Mouse (Mus musculus) megakaryocyte, embryonic 14.5 days (primary cell): ENCODE results near the gene Nmral1.

Experiments used
- FLI1 ChIP-seq: IDR thresholded peaks from 2 replicates; pipeline ENCODE4 v1.6.1; 2012; ENCODE audit warnings: low read length, inconsistent platforms, mixed read lengths
- GATA1 ChIP-seq: IDR thresholded peaks from 3 replicates; pipeline ENCODE4 v1.6.1; 2012; ENCODE audit warnings: mixed read lengths, low read length, inconsistent platforms, borderline replicate concordance

DNA sequence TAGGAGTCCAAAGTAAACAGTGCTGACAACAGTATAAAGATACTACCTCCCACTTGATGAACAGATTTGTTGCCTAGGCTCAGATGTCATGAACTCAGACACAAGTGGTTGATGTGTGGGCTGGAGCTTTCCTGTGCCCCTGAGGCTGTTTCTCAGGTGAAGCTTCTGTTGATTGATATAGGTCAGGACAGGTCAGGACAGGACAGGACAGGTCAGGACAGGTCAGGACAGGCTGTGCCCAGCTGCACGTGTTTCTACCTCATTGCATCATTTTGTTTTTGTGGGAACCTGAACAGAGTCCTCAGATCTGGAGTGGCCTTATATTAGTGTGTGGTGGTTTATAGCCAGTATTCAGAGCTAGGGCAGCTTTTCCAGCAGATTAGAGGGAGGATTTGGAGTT, 16.5 kb downstream of the Nmral1 start:
- TF ChIP-seq GATA1 (no peak), FLI1 (no peak)
